Mouse (Mus musculus): ENCODE results near the gene Asb2. TPM values are rescaled to one million over a fixed set of nuclear protein-coding genes. Genes with fewer than 3 reads are reported as not detected.

The Asb2 gene
- polyA plus RNA-seq, 1 experiment from 2014 or later: 23.6 TPM

GRCm38 (mm10) chr12:103380226-103380625 is 24.4 kb upstream of the Asb2 start:
- no peaks in the 10 kb centered on the region for H3K9me3 ChIP-seq (ENCODE audit: control insufficient read depth, low read length)
- ATAC-seq: no peak
- H3K9ac ChIP-seq (ENCODE audit: low read depth, low read length): no peak overlapping the region
- WGBS: 79% methylated on average over 4 of the region's 4 CpGs
- H3K36me3 ChIP-seq (ENCODE audit: control insufficient read depth, insufficient read depth, low read length): no peaks in the 10 kb centered on the region
- no peak overlapping the region for H3K4me2 ChIP-seq (ENCODE audit: low read depth, low read length)
- no peak overlapping the region for H3K4me3 ChIP-seq (ENCODE audit: low read length)
- no peaks in the 10 kb centered on the region for H3K27me3 ChIP-seq (replicated peaks; ENCODE audit: control insufficient read depth, insufficient read depth, low read length)
- no peaks in the 10 kb centered on the region for H3K4me1 ChIP-seq (ENCODE audit: control insufficient read depth, insufficient read depth, low read length)
- H3K27ac ChIP-seq (ENCODE audit: low read length): no peak overlapping the region

DNA sequence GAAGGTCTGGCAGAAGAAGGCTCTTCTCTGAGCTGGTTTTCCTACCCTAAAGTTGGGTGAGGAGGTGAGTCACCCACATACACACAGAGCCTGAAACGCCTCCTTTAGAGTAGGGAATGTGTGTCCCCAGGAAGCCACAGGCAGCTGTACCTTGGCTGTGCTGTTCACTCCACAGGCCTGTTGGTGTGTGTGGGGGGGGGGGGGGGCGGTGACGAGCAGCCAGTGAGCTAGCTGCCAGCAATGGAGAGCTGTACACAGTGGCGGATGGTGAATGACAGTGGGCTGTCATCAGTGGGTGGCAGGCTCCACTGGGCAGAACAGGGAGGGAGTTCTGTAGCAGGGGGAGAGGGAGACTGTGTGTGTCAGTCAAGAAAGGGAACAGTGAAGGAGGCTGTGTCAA is 21.0 kb upstream of the Asb2 start:
- no peak for ATAC-seq
- Histone ChIP-seq H3K4me3 (ENCODE audit: low read length) (no peak overlapping the region), H3K36me3 (ENCODE audit: control insufficient read depth, insufficient read depth, low read length) (no peaks in the 10 kb centered on the region), H3K9ac (ENCODE audit: low read depth, low read length) (no peak overlapping the region), H3K9me3 (ENCODE audit: control insufficient read depth, low read length) (no peaks in the 10 kb centered on the region), H3K27ac (ENCODE audit: low read length) (no peak overlapping the region), H3K4me2 (ENCODE audit: low read depth, low read length) (no peak overlapping the region), H3K4me1 (ENCODE audit: control insufficient read depth, insufficient read depth, low read length) (no peaks in the 10 kb centered on the region), H3K27me3 (replicated peaks; ENCODE audit: control insufficient read depth, insufficient read depth, low read length) (no peaks in the 10 kb centered on the region)
- WGBS: 68% methylated on average over 4 of the region's 4 CpGs

DNA sequence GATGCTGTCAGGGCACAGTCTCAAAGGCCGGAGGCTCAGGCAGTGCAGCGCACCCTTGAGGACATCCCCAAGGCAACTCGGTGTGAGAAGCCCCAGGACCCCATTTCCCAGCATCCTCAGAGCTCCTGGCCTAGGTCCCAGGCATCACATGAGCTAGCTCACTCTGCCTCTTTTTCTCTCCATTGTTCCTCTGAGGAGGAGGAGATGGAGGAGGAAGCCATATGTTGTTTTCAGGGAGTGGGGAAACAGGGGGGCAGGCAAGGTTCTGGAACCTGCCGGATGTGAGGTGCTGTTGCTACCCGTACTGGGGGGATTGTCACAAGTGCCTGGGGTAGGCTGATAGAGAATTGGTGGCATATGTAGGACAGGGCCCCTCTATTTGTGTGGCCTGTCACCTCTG is 20.3 kb upstream of the Asb2 start:
- WGBS: 72% methylated on average over 5 of the region's 5 CpGs
- H3K9ac ChIP-seq (ENCODE audit: low read depth, low read length): no peak overlapping the region
- H3K9me3 ChIP-seq (ENCODE audit: control insufficient read depth, low read length): no peaks in the 10 kb centered on the region
- no peak overlapping the region for H3K27ac ChIP-seq (ENCODE audit: low read length)
- H3K27me3 ChIP-seq (replicated peaks; ENCODE audit: control insufficient read depth, insufficient read depth, low read length): no peaks in the 10 kb centered on the region
- H3K36me3 ChIP-seq (ENCODE audit: control insufficient read depth, insufficient read depth, low read length): no peaks in the 10 kb centered on the region
- ATAC-seq: no peak
- no peak overlapping the region for H3K4me3 ChIP-seq (ENCODE audit: low read length)
- H3K4me1 ChIP-seq (ENCODE audit: control insufficient read depth, insufficient read depth, low read length): no peaks in the 10 kb centered on the region
- H3K4me2 ChIP-seq (ENCODE audit: low read depth, low read length): no peak overlapping the region

DNA sequence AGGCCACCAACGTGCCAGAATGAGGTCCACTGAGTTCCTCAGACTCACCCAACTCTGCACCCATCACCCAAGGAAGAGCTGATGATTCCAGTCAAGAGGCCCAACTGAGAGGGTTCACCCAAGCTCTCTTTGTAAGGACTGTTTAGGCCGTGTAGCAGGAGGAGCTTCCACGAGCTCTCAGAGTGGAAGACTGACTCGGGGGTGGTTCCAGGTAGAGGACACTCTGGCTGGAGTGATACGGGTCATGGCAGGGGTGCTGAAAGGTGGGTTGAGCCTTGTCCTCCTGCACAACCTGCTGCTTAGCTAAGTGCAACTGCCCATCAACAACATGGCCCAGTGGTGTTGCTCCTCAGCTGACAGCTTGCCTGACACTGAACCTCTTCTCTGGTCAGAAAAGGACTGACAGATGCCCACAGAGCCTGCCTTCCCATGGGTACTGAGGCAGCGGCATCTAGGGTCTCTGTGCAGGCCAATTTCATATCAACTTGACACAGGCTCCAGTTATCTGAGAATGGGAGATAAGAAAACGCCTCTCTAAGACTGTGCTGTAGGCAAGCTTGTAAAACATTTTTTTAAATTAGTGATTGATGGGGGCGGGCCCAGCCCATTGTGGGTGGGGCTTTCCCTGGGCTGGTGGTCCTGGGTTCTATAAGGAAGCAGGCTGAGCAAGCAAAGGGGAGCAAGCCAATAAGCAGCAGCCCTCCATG is 17.9 kb upstream of the Asb2 start:
- Histone ChIP-seq H3K27me3 (replicated peaks; ENCODE audit: control insufficient read depth, insufficient read depth, low read length) (no peaks in the 10 kb centered on the region), H3K9me3 (ENCODE audit: control insufficient read depth, low read length) (no peaks in the 10 kb centered on the region), H3K4me3 (ENCODE audit: low read length) (no peak overlapping the region), H3K36me3 (ENCODE audit: control insufficient read depth, insufficient read depth, low read length) (no peaks in the 10 kb centered on the region), H3K4me2 (ENCODE audit: low read depth, low read length) (no peak overlapping the region), H3K27ac (ENCODE audit: low read length) (no peak overlapping the region), H3K4me1 (ENCODE audit: control insufficient read depth, insufficient read depth, low read length) (no peaks in the 10 kb centered on the region), H3K9ac (ENCODE audit: low read depth, low read length) (no peak overlapping the region)
- ATAC-seq: no peak
- 69% methylated on average over 8 of the region's 8 CpGs for WGBS

DNA sequence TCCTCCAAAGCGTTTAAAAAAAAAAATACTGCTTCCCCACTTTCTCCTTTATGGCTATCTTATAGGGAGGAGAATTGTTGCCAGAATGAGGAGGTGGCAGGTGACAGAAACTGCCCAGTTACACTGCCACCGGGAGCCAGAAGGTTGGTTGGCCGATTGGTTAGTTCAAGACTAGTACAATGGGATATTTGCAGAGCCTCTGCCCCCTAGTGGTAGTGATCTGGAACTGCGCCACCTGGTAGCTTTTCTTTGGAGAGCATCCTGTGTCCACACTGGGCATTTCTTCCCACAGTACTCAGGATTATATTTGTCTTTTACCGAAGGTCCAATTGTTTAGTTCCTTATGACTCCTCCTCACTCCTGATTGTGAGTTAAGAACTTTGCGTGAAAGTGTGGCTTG is 15.9 kb upstream of the Asb2 start:
- no peak overlapping the region for H3K9ac ChIP-seq (ENCODE audit: low read depth, low read length)
- no peaks in the 10 kb centered on the region for H3K27me3 ChIP-seq (replicated peaks; ENCODE audit: control insufficient read depth, insufficient read depth, low read length)
- H3K4me2 ChIP-seq (ENCODE audit: low read depth, low read length): no peak overlapping the region
- 31% methylated on average over 6 of the region's 6 CpGs for WGBS
- no peaks in the 10 kb centered on the region for H3K36me3 ChIP-seq (ENCODE audit: control insufficient read depth, insufficient read depth, low read length)
- H3K27ac ChIP-seq (ENCODE audit: low read length): no peak overlapping the region
- ATAC-seq: no peak
- H3K4me1 ChIP-seq (ENCODE audit: control insufficient read depth, insufficient read depth, low read length): no peaks in the 10 kb centered on the region
- H3K4me3 ChIP-seq (ENCODE audit: low read length): no peak overlapping the region
- H3K9me3 ChIP-seq (ENCODE audit: control insufficient read depth, low read length): no peaks in the 10 kb centered on the region

DNA sequence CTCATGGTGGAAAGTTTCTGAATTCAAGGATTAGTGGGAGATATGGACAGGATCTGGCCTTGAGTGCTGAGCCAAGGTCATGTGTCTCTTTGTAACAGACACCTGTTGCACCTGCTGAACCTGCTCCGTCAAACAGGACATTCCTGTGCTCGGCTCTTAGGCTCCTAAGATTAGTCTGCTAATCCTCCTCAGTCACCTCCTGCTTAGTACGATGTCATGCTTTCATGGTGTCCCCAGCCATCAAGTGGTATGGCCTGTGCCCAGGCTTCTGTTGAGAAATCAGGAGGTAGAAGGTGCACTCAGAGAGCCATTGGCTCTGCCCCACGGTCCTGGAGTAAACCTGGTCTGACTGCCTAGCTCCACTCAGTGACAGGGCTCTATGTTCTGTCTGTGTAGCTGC is 15.1 kb upstream of the Asb2 start:
- ATAC-seq: no peak
- Histone ChIP-seq H3K36me3 (ENCODE audit: control insufficient read depth, insufficient read depth, low read length) (no peaks in the 10 kb centered on the region), H3K4me3 (ENCODE audit: low read length) (no peak overlapping the region), H3K9me3 (ENCODE audit: control insufficient read depth, low read length) (no peaks in the 10 kb centered on the region), H3K4me1 (ENCODE audit: control insufficient read depth, insufficient read depth, low read length) (no peaks in the 10 kb centered on the region), H3K4me2 (ENCODE audit: low read depth, low read length) (no peak overlapping the region), H3K27me3 (replicated peaks; ENCODE audit: control insufficient read depth, insufficient read depth, low read length) (no peaks in the 10 kb centered on the region), H3K9ac (ENCODE audit: low read depth, low read length) (no peak overlapping the region), H3K27ac (ENCODE audit: low read length) (no peak overlapping the region)
- WGBS: 71% methylated on average over 4 of the region's 4 CpGs

GRCm38 (mm10) chr12:103368777-103369176 is 13.0 kb upstream of the Asb2 start:
- 53% methylated on average over 2 of the region's 2 CpGs for WGBS
- no peaks in the 10 kb centered on the region for H3K9me3 ChIP-seq (ENCODE audit: control insufficient read depth, low read length)
- no peak overlapping the region for H3K4me3 ChIP-seq (ENCODE audit: low read length)
- H3K27ac ChIP-seq (ENCODE audit: low read length): no peak overlapping the region
- no peaks in the 10 kb centered on the region for H3K4me1 ChIP-seq (ENCODE audit: control insufficient read depth, insufficient read depth, low read length)
- ATAC-seq: no peak
- H3K36me3 ChIP-seq (ENCODE audit: control insufficient read depth, insufficient read depth, low read length): no peaks in the 10 kb centered on the region
- no peaks in the 10 kb centered on the region for H3K27me3 ChIP-seq (replicated peaks; ENCODE audit: control insufficient read depth, insufficient read depth, low read length)
- no peak overlapping the region for H3K9ac ChIP-seq (ENCODE audit: low read depth, low read length)
- no peak overlapping the region for H3K4me2 ChIP-seq (ENCODE audit: low read depth, low read length)

DNA sequence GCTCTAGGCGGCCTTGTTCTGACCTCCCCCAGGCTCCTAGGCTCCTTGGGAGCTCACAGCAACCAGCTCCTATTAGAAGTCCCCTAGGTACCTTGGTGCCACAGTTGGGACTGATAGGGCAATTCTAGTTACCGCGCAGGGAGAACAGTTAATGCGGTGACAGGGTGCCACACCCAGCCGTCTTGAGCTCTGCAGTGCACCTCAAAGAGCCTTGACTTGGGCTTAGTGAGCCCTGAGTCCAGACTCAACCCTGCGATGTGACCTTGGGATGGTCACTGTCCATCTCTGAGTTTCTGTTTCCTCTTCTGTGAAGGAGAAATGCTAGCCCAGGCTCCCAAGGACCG is 12.5 kb upstream of the Asb2 start:
- H3K4me1 ChIP-seq (ENCODE audit: control insufficient read depth, insufficient read depth, low read length): no peaks in the 10 kb centered on the region
- no peak; the same call in 1 of the 2 replicates for ATAC-seq
- H3K27ac ChIP-seq (ENCODE audit: low read length): no peak overlapping the region
- 0 out of 2 replicates have a peak, but pooled peaks cover 2% of the 10 kb centered on the region for H3K27me3 ChIP-seq (replicated peaks; ENCODE audit: control insufficient read depth, insufficient read depth, low read length)
- WGBS: 70% methylated on average over 7 of the region's 7 CpGs
- no peak overlapping the region for H3K4me3 ChIP-seq (ENCODE audit: low read length)
- H3K4me2 ChIP-seq (ENCODE audit: low read depth, low read length): 0 out of 2 replicates have a peak overlapping the region, but pooled peaks have one; percentile 34
- H3K9me3 ChIP-seq (ENCODE audit: control insufficient read depth, low read length): no peaks in the 10 kb centered on the region
- peak overlapping the region; percentile 27; the same call in 1 of the 2 replicates for H3K9ac ChIP-seq (ENCODE audit: low read depth, low read length)
- no peaks in the 10 kb centered on the region for H3K36me3 ChIP-seq (ENCODE audit: control insufficient read depth, insufficient read depth, low read length)

GRCm38 (mm10) chr12:103367620-103368325 is 12.0 kb upstream of the Asb2 start:
- ATAC-seq: peak; percentile 66
- 0 out of 2 replicates have a peak, but pooled peaks cover 2% of the 10 kb centered on the region for H3K27me3 ChIP-seq (replicated peaks; ENCODE audit: control insufficient read depth, insufficient read depth, low read length)
- 16% methylated on average over 18 of the region's 18 CpGs for WGBS
- no peaks in the 10 kb centered on the region for H3K4me1 ChIP-seq (ENCODE audit: control insufficient read depth, insufficient read depth, low read length)
- no peak overlapping the region for H3K27ac ChIP-seq (ENCODE audit: low read length)
- no peaks in the 10 kb centered on the region for H3K36me3 ChIP-seq (ENCODE audit: control insufficient read depth, insufficient read depth, low read length)
- H3K9ac ChIP-seq (ENCODE audit: low read depth, low read length): peak overlapping the region; percentile 27; the same call in 1 of the 2 replicates
- H3K4me3 ChIP-seq (ENCODE audit: low read length): no peak overlapping the region
- no peaks in the 10 kb centered on the region for H3K9me3 ChIP-seq (ENCODE audit: control insufficient read depth, low read length)
- H3K4me2 ChIP-seq (ENCODE audit: low read depth, low read length): peak overlapping the region; percentile 34; the same call in 1 of the 2 replicates

Measured in intestine, embryonic 16.5 days (tissue).